Mouse (Mus musculus): ENCODE measurements around the gene Plekha6.

GRCm38 (mm10) chr1:133204985-133205384, 41.0 kb downstream of the Plekha6 start:
- TF ChIP-seq POLR2AphosphoS5 (IDR thresholded peaks at IDR 0.05; ENCODE audit: insufficient replicate concordance, low read depth, low read length) (no peak), CTCF (IDR thresholded peaks at IDR 0.05; ENCODE audit: low read depth, low read length) (no peak), GATA1 (IDR thresholded peaks at IDR 0.05; ENCODE audit: borderline replicate concordance, low read length) (no peak)

Measured in G1E (cell line).